ENCODE assay signal across 8 mouse cellular contexts in genomic region chr3:129708157-129708556, GRCm38 (mm10). TPM values are rescaled to one million over a fixed set of nuclear protein-coding genes. Genes with fewer than 3 reads are reported as not detected.
DNase-seq lines count a peak whose midpoint lies in the region.

No protein-coding gene starts in this region.

- H3K9me3 ChIP-seq in embryonic facial prominence, embryonic 10.5 days: no peaks in the 10 kb centered on the region

- DNase-seq in gastrocnemius, adult 18-20 months (ENCODE audit: low spot score): peak; percentile 33
- no peak for DNase-seq in gastrocnemius, postnatal 36 days
- DNase-seq in urinary bladder, postnatal 14 days (ENCODE audit: low spot score): peak; percentile 37
- no peak for DNase-seq in urinary bladder, adult 18-20 months (ENCODE audit: low spot score in 2 of 2)
- DNase-seq in embryonic facial prominence, embryonic 10.5 days (ENCODE audit: low spot score): peak; percentile 68
- peak; percentile 72 for DNase-seq in kidney, postnatal 10 days
- peak; percentile 50 for DNase-seq in lung, postnatal 36 days
- DNase-seq in thymus, postnatal 0 days (ENCODE audit: low spot score): peak; percentile 50

- WGBS in embryonic facial prominence, embryonic 10.5 days: 14% methylated on average over 5 of the region's 5 CpGs

- peaks cover 3% of the 10 kb centered on the region for H3K4me1 ChIP-seq in embryonic facial prominence, embryonic 10.5 days

- no peak overlapping the region for H3K4me3 ChIP-seq in embryonic facial prominence, embryonic 10.5 days

- 0 out of 2 replicates have a peak, but pooled peaks cover 2% of the 10 kb centered on the region for H3K36me3 ChIP-seq in embryonic facial prominence, embryonic 10.5 days (replicated peaks)

- no peak overlapping the region for H3K27ac ChIP-seq in embryonic facial prominence, embryonic 10.5 days (replicated peaks)

- no peaks in the 10 kb centered on the region for H3K27me3 ChIP-seq in embryonic facial prominence, embryonic 10.5 days (replicated peaks; ENCODE audit: low read depth, poor library complexity, severe bottlenecking)

- intact Hi-C loops in gastrocnemius, postnatal 36 days (cut with DNase I): no loop called here

RNA-seq across cellular contexts. Expression of gene Egf, which starts 47.0 kb away (rescaled TPM):
- 10 to 100 TPM; 25.9 to 30.3 TPM for total RNA-seq in gastrocnemius, adult 18-20 months (2021)
- 10 to 100 TPM; 19.2 to 24.8 TPM for total RNA-seq in gastrocnemius, postnatal 36 days (2021)
- polyA plus RNA-seq in embryonic facial prominence, embryonic 10.5 days (2016; fragmentation: Nextera tagmentation; extraction: Ambion mirVana): 1.5 TPM in 2 replicates
- polyA plus RNA-seq in thymus, postnatal 0 days (2015; fragmentation: Nextera tagmentation; extraction: Ambion mirVana): 0.87 and 0.95 TPM in 2 replicates

Comparison
In these comparisons a context has a peak if more than half of its experiments do, and no peak if none do; other contexts are left out.
1. DNase-seq: peak in gastrocnemius, adult 18-20 months (single experiment), urinary bladder, postnatal 14 days (single experiment), embryonic facial prominence, embryonic 10.5 days (single experiment), kidney, postnatal 10 days (single experiment), lung, postnatal 36 days (single experiment) and thymus, postnatal 0 days (single experiment); none in gastrocnemius, postnatal 36 days (0 of 2) and urinary bladder, adult 18-20 months (0 of 2).